Mouse (Mus musculus): ENCODE measurements around the gene Olfr914. TPM values are rescaled to one million over a fixed set of nuclear protein-coding genes. Genes with fewer than 3 reads are reported as not detected.

The Olfr914 gene
- not detected for total RNA-seq (2022)

GRCm38 (mm10) chr9:38604802-38605201, at the start of gene Olfr914:
Gene Olfr914 (plus strand): TSS chr9:38605102.
- no peak for DNase-seq

- no peak for DNase-seq
These were observed 25.0 kb upstream of the Olfr914 start, which contains the start of gene Olfr912 for GRCm38 (mm10) chr9:38579878-38580277. Gene Olfr912 (plus strand): TSS chr9:38580178.

GRCm38 (mm10) chr9:38591056-38591455, 13.8 kb upstream of the Olfr914 start:
- no peak for DNase-seq

GRCm38 (mm10) chr9:38592459-38592858, 12.4 kb upstream of the Olfr914 start, which contains the start of gene Olfr913:
Gene Olfr913 (plus strand): TSS chr9:38592759.
- no peak for DNase-seq

GRCm38 (mm10) chr9:38632406-38632805, 27.5 kb downstream of the Olfr914 start:
- DNase-seq = no peak

GRCm38 (mm10) chr9:38659775-38660174, 54.9 kb downstream of the Olfr914 start, which contains the start of gene Olfr916:
Gene Olfr916 (minus strand): TSS chr9:38659875.
- DNase-seq = no peak

Other genes with a start within 250 kb of the Olfr914 start
- gene Olfr250, start 238.2 kb upstream of the Olfr914 start, total RNA-seq (2022) = not detected
- not detected for gene Olfr251, start 228.0 kb upstream of the Olfr914 start, total RNA-seq (2022)
- not detected for gene Olfr147, start 203.4 kb upstream of the Olfr914 start, total RNA-seq (2022)
- gene Olfr901, start 175.6 kb upstream of the Olfr914 start, total RNA-seq (2022) = not detected
- not detected for gene Olfr902, start 157.4 kb upstream of the Olfr914 start, total RNA-seq (2022)
- gene Olfr904, start 142.0 kb upstream of the Olfr914 start, total RNA-seq (2022) = not detected
- gene Olfr905, start 134.0 kb upstream of the Olfr914 start, total RNA-seq (2022) = under 1 TPM in 1 of 4 experiments, not detected in 3; 0.06 TPM
- gene Olfr906, start 118.0 kb upstream of the Olfr914 start, total RNA-seq (2022) = not detected
- gene Olfr907, start 109.3 kb upstream of the Olfr914 start, total RNA-seq (2022) = not detected
- gene Olfr911-ps1, start 83.5 kb upstream of the Olfr914 start, total RNA-seq (2022) = not detected
- not detected for gene Olfr910, start 67.3 kb upstream of the Olfr914 start, total RNA-seq (2022)
- gene Olfr912, start 24.9 kb upstream of the Olfr914 start, total RNA-seq (2022) = not detected
- not detected for gene Olfr913, start 12.3 kb upstream of the Olfr914 start, total RNA-seq (2022)
- not detected for gene Olfr916, start 54.8 kb downstream of the Olfr914 start, total RNA-seq (2022)
- not detected for gene Olfr917, start 60.7 kb downstream of the Olfr914 start, total RNA-seq (2022)
- not detected for gene Olfr918, start 69.5 kb downstream of the Olfr914 start, total RNA-seq (2022)
- not detected for gene Olfr919, start 98.6 kb downstream of the Olfr914 start, total RNA-seq (2022)
- gene Vwa5a, start 113.2 kb downstream of the Olfr914 start, total RNA-seq (2022) = 10 to 100 TPM; 50.5 to 75.2 (median 60.9) TPM
- gene Olfr920, start 147.2 kb downstream of the Olfr914 start, total RNA-seq (2022) = under 1 TPM; 0.23 to 0.83 (median 0.51) TPM
- under 1 TPM in 1 of 4 experiments, not detected in 3; 0.05 TPM for gene Olfr921, start 168.0 kb downstream of the Olfr914 start, total RNA-seq (2022)
- gene Olfr922, start 209.5 kb downstream of the Olfr914 start, total RNA-seq (2022) = not detected
- gene Olfr923, start 221.4 kb downstream of the Olfr914 start, total RNA-seq (2022) = not detected
- gene Olfr924, start 239.3 kb downstream of the Olfr914 start, total RNA-seq (2022) = not detected
- not detected for gene Olfr26, start 250.0 kb downstream of the Olfr914 start, total RNA-seq (2022)

Data from adrenal gland, adult 8-10 months (tissue).